Mouse (Mus musculus) MEL (cell line): ENCODE data around the gene Nme9.

ENCODE experiments used
- CHD2 ChIP-seq: IDR thresholded peaks from 2 replicates; pipeline ENCODE4 v1.6.1; 2011; ENCODE audit warnings: low read length, improper control_type of control experiment
- CTCF ChIP-seq, 3 experiments: IDR thresholded peaks in 2 of 3; conservative IDR thresholded peaks in 1 of 3; 2 replicates each; pipeline ENCODE4 v1.5.1; 2011 to 2012; ENCODE audit warnings: low read length in 3 of 3, low read depth in 2 of 3, mild to moderate bottlenecking in 2 of 3, improper control_type of control experiment in 1 of 3, inconsistent platforms in 1 of 3, mixed read lengths in 1 of 3, moderate library complexity in 1 of 3; ENCODE audit not compliant: control insufficient read depth in 1 of 3, insufficient read depth in 1 of 3, poor library complexity in 1 of 3, severe bottlenecking in 1 of 3
- E2F4 ChIP-seq: IDR thresholded peaks from 2 replicates; pipeline ENCODE4 v1.6.1; 2011; ENCODE audit warnings: low read depth, low read length, improper control_type of control experiment, borderline replicate concordance
- ELF1 ChIP-seq: IDR thresholded peaks from 2 replicates; pipeline ENCODE4 v1.6.1; 2014; ENCODE audit warnings: low read depth, mild to moderate bottlenecking, inconsistent platforms, low read length, improper control_type of control experiment, moderate library complexity
- MAX ChIP-seq: IDR thresholded peaks from 2 replicates; pipeline ENCODE4 v1.6.1; 2011; ENCODE audit warnings: low read length, improper control_type of control experiment
- MYC ChIP-seq: IDR thresholded peaks from 2 replicates; pipeline ENCODE4 v1.6.1; 2011; ENCODE audit warnings: low read depth, mild to moderate bottlenecking, low read length, improper control_type of control experiment, moderate library complexity
- POLR2A ChIP-seq, 2 experiments: IDR thresholded peaks; 2 replicates each; pipeline ENCODE4 v1.6.1; 2011 to 2012; ENCODE audit warnings: low read length in 2 of 2, mild to moderate bottlenecking in 2 of 2, control low read depth in 1 of 2, improper control_type of control experiment in 1 of 2, low read depth in 1 of 2, moderate library complexity in 1 of 2; ENCODE audit not compliant: control insufficient read depth in 1 of 2, insufficient read depth in 1 of 2, poor library complexity in 1 of 2
- SMC3 ChIP-seq: IDR thresholded peaks from 2 replicates; pipeline ENCODE4 v1.6.1; 2011; ENCODE audit warnings: low read depth, low read length, improper control_type of control experiment
- ZNF384 ChIP-seq: IDR thresholded peaks from 2 replicates; pipeline ENCODE4 v1.6.1; 2012; ENCODE audit warnings: low read depth, mild to moderate bottlenecking, inconsistent platforms, low read length, improper control_type of control experiment

DNA sequence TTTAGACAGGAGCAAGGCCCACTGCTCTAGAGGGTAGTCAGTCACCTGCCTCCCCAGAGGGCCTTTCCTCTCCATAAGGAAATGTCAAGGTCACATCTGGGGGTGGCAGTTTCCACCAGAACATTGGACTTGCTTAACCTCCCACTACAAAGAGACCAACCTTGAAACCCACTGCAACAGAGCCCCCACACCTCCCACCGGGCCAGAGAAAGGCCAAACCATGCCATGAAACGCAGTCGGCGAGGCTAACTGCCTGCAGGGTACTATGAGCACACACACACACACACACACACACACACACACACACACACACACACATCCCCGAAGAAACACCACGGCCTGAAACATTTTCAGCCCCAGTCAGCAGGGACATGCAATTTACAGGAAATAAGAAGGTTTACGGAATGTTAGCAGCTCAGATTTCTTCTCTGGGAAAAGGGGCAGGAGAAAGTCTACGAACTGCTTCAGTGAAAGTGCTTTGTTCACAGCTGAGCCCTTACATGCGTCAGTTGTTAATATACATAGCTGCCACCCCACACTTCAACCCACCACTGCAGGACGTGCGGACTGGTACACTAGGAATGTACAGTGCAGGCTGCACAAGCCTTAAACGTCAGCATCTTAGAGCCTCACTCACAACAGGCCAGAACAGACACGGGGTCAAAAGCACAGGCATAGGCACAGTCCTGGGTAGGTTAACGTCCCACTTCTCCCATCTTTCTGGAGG is 16.2 kb upstream of the Nme9 start:
- TF ChIP-seq CTCF (IDR thresholded peaks at IDR 0.05 in 2 of 3, conservative IDR thresholded peaks at IDR 0.05 in 1 of 3; ENCODE audit: control insufficient read depth in 1 of 3, insufficient read depth in 1 of 3, low read depth in 2 of 3, low read length in 3 of 3, poor library complexity in 1 of 3, severe bottlenecking in 1 of 3): no peak
- no peak for TF ChIP-seq CHD2
- TF ChIP-seq POLR2A (IDR thresholded peaks at IDR 0.05; ENCODE audit: control insufficient read depth in 1 of 2, insufficient read depth in 1 of 2, low read depth in 1 of 2, low read length in 2 of 2, poor library complexity in 1 of 2): no peak
- TF ChIP-seq E2F4: no peak
- TF ChIP-seq SMC3: no peak
- no peak for TF ChIP-seq MYC
- no peak for TF ChIP-seq MAX
- no peak for TF ChIP-seq ZNF384
- TF ChIP-seq ELF1: no peak
